Mouse (Mus musculus): ENCODE data around the gene Pomc. TPM values are rescaled to one million over a fixed set of nuclear protein-coding genes. Genes with fewer than 3 reads are reported as not detected.
"Not testable (repeated sequence)": the region's sequence is repeated elsewhere in the genome, so short reads cannot be mapped to it uniquely, and the experiment has no call there.

Pomc gene
- polyA plus RNA-seq, 1 experiment from 2014 or later = 2.6 TPM

DNA sequence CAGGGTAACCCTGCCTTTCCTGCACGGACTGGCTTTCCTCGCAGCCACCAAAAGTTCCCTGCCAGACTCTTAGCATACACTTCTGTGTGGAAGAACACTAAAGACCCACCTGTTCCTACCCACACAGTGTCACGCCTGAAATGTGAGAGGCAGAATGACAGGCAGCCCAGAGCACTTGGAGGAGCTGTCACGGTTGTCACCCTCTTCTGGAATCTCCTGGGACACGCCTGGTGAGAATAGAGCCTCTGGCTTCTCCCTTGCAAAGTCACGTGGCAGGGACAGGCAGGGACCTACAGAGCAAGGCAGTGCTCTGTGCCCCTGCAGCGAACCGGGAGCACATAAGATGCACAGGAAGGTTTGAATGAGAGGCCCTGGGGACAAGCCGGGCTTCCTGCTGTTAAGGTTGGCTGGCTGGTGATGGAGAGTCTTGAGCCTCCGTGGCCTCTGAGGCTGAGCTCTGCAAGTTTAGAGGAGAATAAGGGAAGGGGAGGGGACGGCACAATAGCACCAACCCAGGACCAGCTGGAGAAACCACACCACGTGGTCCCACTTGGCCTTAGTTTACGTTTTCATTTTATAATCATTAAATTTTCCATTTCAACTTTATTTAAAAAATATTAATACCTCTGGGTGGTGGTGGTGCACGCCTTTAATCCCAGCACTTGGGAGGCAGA is 36.9 kb upstream of the Pomc start:
- ATAC-seq (replicated peaks; ENCODE audit: insufficient number of reproducible peaks, low FRiP score, low TSS enrichment) = 0 out of 2 replicates have a peak, but pooled peaks have one; percentile 26
- H3K27me3 ChIP-seq (ENCODE audit: control insufficient read depth, insufficient read depth, low read length) = no peaks in the 10 kb centered on the region
- H3K4me3 ChIP-seq (ENCODE audit: low read depth, low read length) = no peak overlapping the region
- no peak overlapping the region; the same call in 1 of the 2 replicates for H3K9ac ChIP-seq (ENCODE audit: low read depth, low read length)
- no peak overlapping the region for H3K27ac ChIP-seq (ENCODE audit: low read depth, low read length)
- 19% methylated on average over 14 of the region's 14 CpGs for WGBS (ENCODE audit: insufficient replicate concordance)
- H3K4me2 ChIP-seq = 0 out of 2 replicates have a peak overlapping the region, but pooled peaks have one; percentile 4
- H3K4me1 ChIP-seq (ENCODE audit: control insufficient read depth, insufficient read depth, low read length) = peaks cover 13% of the 10 kb centered on the region; the same call in 1 of the 2 replicates
- H3K36me3 ChIP-seq (ENCODE audit: control insufficient read depth, insufficient read depth, low read length) = no peaks in the 10 kb centered on the region
- H3K9me3 ChIP-seq (replicated peaks; ENCODE audit: control insufficient read depth, low read length) = no peaks in the 10 kb centered on the region

DNA sequence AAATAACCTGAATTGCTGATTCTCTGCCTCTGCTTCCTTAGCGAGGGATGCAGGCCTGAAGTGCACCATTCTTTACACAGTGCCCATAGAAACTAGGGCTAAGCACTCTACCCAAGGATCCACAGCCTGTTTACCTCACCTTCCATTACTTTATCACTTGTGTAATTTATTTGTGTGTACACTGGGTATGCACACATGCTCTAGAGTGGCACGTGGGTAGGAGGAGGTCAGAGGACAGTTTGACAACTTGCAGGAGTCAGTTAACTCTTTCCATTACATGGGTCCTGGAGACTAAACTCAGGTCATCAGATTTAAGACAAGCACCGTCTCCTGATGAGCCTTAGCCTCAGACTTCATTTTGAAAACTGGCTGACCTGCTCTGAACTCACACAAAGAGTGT is 36.2 kb upstream of the Pomc start:
- Histone ChIP-seq H3K4me3 (ENCODE audit: low read depth, low read length) (no peak overlapping the region), H3K27me3 (ENCODE audit: control insufficient read depth, insufficient read depth, low read length) (no peaks in the 10 kb centered on the region), H3K27ac (ENCODE audit: low read depth, low read length) (no peak overlapping the region), H3K9ac (ENCODE audit: low read depth, low read length) (no peak overlapping the region), H3K36me3 (ENCODE audit: control insufficient read depth, insufficient read depth, low read length) (no peaks in the 10 kb centered on the region), H3K4me1 (ENCODE audit: control insufficient read depth, insufficient read depth, low read length) (peaks cover 13% of the 10 kb centered on the region; the same call in 1 of the 2 replicates), H3K4me2 (no peak overlapping the region), H3K9me3 (replicated peaks; ENCODE audit: control insufficient read depth, low read length) (no peaks in the 10 kb centered on the region)
- no peak for ATAC-seq (replicated peaks; ENCODE audit: insufficient number of reproducible peaks, low FRiP score, low TSS enrichment)
- 55% methylated on average over 3 of the region's 3 CpGs for WGBS (ENCODE audit: insufficient replicate concordance)

DNA sequence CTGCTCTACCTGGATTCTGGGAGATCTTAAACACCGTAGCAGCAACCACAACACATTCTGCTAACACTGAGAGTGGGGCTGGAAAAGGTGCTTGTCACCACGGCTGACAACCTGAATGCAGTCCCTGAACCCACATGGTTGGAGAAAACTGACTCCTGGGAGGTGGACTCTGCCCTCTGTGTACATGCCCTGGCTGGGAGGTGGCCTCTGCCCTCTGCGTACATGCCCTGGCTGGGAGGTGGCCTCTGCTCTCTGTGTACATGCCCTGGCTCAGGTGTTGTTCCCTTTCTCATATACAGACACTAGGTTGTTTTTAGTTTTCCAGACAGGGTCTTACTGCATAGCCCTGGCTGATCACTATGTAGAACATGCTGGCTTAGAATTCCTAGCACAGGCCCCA is 35.3 kb upstream of the Pomc start:
- no peak for ATAC-seq (replicated peaks; ENCODE audit: insufficient number of reproducible peaks, low FRiP score, low TSS enrichment)
- Histone ChIP-seq H3K4me3 (ENCODE audit: low read depth, low read length) (no peak overlapping the region), H3K9ac (ENCODE audit: low read depth, low read length) (no peak overlapping the region), H3K27ac (ENCODE audit: low read depth, low read length) (no peak overlapping the region), H3K4me1 (ENCODE audit: control insufficient read depth, insufficient read depth, low read length) (peaks cover 13% of the 10 kb centered on the region; the same call in 1 of the 2 replicates), H3K27me3 (ENCODE audit: control insufficient read depth, insufficient read depth, low read length) (no peaks in the 10 kb centered on the region), H3K36me3 (ENCODE audit: control insufficient read depth, insufficient read depth, low read length) (no peaks in the 10 kb centered on the region), H3K9me3 (replicated peaks; ENCODE audit: control insufficient read depth, low read length) (no peaks in the 10 kb centered on the region), H3K4me2 (no peak overlapping the region)
- WGBS (ENCODE audit: insufficient replicate concordance) = 73% methylated on average over 3 of the region's 3 CpGs

DNA sequence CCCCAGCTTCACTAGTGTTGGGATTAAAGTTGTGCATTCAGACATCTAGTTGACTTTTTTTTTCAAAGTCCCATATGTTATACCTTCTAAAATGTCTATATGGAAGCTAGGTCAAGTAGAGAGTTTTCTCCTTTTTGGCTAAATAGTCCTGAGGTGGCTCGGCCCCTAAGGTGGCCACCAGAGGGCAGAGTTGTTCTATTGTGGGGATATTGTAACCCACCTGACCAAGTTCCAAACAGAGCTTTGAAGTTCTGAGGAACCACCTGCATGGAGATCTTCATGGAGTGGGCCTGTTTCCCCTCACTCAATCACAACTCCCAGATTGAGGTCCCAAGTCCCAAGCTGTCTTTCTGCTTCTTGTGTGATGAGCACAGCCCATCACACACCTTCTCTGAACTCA is 28.6 kb upstream of the Pomc start:
- no peaks in the 10 kb centered on the region for H3K27me3 ChIP-seq (ENCODE audit: control insufficient read depth, insufficient read depth, low read length)
- H3K27ac ChIP-seq (ENCODE audit: low read depth, low read length) = no peak overlapping the region
- 0 out of 2 replicates have a peak, but pooled peaks cover 4% of the 10 kb centered on the region for H3K4me1 ChIP-seq (ENCODE audit: control insufficient read depth, insufficient read depth, low read length)
- no peak overlapping the region for H3K4me2 ChIP-seq
- H3K4me3 ChIP-seq (ENCODE audit: low read depth, low read length) = no peak overlapping the region
- no peak overlapping the region for H3K9ac ChIP-seq (ENCODE audit: low read depth, low read length)
- H3K36me3 ChIP-seq (ENCODE audit: control insufficient read depth, insufficient read depth, low read length) = no peaks in the 10 kb centered on the region
- H3K9me3 ChIP-seq (replicated peaks; ENCODE audit: control insufficient read depth, low read length) = no peaks in the 10 kb centered on the region
- WGBS (ENCODE audit: insufficient replicate concordance) = 0% methylated on average over 1 of the region's 1 CpGs
- no peak for ATAC-seq (replicated peaks; ENCODE audit: insufficient number of reproducible peaks, low FRiP score, low TSS enrichment)

DNA sequence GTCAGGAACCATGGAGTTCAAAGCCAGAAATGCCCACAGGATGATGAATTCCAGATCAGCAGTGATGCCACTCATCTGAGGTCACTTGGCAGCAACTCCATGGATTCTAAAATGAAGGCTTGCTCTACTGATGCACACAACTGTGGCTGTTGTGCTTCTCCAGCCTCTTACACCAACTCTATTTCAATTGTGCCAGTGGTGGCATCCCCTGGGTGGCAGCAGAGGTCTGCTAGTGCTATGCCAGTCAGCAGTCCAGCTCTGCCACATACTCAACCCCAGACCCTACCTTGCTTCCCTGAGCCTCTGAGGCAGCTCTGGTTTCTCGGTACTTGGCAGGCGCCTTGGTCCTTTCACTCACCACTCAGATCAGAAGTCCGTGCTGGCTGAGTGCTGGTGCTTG is 25.9 kb upstream of the Pomc start:
- no peak for ATAC-seq (replicated peaks; ENCODE audit: insufficient number of reproducible peaks, low FRiP score, low TSS enrichment)
- Histone ChIP-seq H3K27me3 (ENCODE audit: control insufficient read depth, insufficient read depth, low read length) (no peaks in the 10 kb centered on the region), H3K4me3 (ENCODE audit: low read depth, low read length) (no peak overlapping the region), H3K9me3 (replicated peaks; ENCODE audit: control insufficient read depth, low read length) (no peaks in the 10 kb centered on the region), H3K27ac (ENCODE audit: low read depth, low read length) (no peak overlapping the region), H3K36me3 (ENCODE audit: control insufficient read depth, insufficient read depth, low read length) (no peaks in the 10 kb centered on the region), H3K9ac (ENCODE audit: low read depth, low read length) (no peak overlapping the region), H3K4me2 (no peak overlapping the region), H3K4me1 (ENCODE audit: control insufficient read depth, insufficient read depth, low read length) (no peaks in the 10 kb centered on the region)
- 38% methylated on average over 3 of the region's 3 CpGs for WGBS (ENCODE audit: insufficient replicate concordance)

DNA sequence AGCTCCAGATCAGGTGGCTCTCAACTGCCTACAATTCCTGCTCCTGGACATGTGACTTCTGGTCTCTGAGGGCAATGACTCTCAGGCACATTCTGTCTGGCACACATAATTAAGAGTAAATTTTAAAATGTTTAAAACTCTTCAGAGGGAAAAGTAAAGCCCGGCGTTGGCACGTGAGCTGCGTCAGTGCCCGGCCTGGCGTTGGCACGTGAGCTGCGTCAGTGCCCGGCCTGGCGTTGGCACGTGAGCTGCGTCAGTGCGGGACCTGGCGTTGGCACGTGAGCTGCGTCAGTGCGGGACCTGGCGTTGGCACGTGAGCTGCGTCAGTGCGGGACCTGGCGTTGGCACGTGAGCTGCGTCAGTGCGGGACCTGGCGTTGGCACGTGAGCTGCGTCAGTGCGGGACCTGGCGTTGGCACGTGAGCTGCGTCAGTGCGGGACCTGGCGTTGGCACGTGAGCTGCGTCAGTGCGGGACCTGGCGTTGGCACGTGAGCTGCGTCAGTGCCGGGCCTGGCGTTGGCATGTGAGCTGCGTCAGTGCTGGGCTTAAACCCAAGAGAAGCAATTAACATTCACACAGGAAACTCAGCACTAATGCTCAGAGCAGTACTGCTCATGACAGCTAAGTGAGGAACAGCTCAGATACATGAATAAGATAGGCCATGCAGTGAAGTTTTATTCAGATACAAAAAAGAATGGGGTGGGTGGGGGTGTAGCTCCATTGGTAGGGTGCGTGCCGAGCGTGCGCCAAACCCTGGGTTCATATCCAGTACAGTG is 24.5 kb upstream of the Pomc start:
- not testable (repeated sequence) for ATAC-seq (replicated peaks; ENCODE audit: insufficient number of reproducible peaks, low FRiP score, low TSS enrichment); H3K36me3 ChIP-seq (ENCODE audit: control insufficient read depth, insufficient read depth, low read length); H3K27ac ChIP-seq (ENCODE audit: low read depth, low read length); H3K27me3 ChIP-seq (ENCODE audit: control insufficient read depth, insufficient read depth, low read length); H3K9ac ChIP-seq (ENCODE audit: low read depth, low read length); H3K9me3 ChIP-seq (replicated peaks; ENCODE audit: control insufficient read depth, low read length); H3K4me3 ChIP-seq (ENCODE audit: low read depth, low read length); H3K4me1 ChIP-seq (ENCODE audit: control insufficient read depth, insufficient read depth, low read length); H3K4me2 ChIP-seq
- WGBS (ENCODE audit: insufficient replicate concordance) = 88% methylated on average over 32 of the region's 47 CpGs

DNA sequence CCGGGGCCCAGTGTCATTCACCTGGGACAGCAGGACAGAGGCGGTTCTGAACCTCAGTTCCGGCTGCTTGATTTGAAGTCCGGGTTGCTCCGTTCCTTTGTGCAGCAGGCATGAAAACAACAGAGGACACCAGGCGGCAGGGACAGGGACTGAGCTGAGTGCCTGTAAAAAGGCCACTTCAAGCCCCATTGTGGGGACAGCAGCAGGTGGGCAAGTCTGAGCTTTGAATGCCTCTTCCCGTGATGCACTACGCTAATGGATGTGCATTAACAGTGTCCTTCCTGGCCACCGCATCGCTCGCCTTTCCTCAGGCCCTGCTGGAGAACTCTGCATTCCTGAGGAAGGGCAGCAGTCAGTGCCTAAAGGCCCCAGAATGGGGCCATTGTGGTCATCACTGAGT is 12.7 kb upstream of the Pomc start:
- Histone ChIP-seq H3K4me2 (no peak overlapping the region), H3K4me3 (ENCODE audit: low read depth, low read length) (no peak overlapping the region), H3K9ac (ENCODE audit: low read depth, low read length) (no peak overlapping the region), H3K27ac (ENCODE audit: low read depth, low read length) (no peak overlapping the region), H3K4me1 (ENCODE audit: control insufficient read depth, insufficient read depth, low read length) (no peaks in the 10 kb centered on the region), H3K9me3 (replicated peaks; ENCODE audit: control insufficient read depth, low read length) (no peaks in the 10 kb centered on the region), H3K36me3 (ENCODE audit: control insufficient read depth, insufficient read depth, low read length) (no peaks in the 10 kb centered on the region), H3K27me3 (ENCODE audit: control insufficient read depth, insufficient read depth, low read length) (0 out of 2 replicates have a peak, but pooled peaks cover 4% of the 10 kb centered on the region)
- WGBS (ENCODE audit: insufficient replicate concordance) = 42% methylated on average over 11 of the region's 11 CpGs
- no peak for ATAC-seq (replicated peaks; ENCODE audit: insufficient number of reproducible peaks, low FRiP score, low TSS enrichment)

DNA sequence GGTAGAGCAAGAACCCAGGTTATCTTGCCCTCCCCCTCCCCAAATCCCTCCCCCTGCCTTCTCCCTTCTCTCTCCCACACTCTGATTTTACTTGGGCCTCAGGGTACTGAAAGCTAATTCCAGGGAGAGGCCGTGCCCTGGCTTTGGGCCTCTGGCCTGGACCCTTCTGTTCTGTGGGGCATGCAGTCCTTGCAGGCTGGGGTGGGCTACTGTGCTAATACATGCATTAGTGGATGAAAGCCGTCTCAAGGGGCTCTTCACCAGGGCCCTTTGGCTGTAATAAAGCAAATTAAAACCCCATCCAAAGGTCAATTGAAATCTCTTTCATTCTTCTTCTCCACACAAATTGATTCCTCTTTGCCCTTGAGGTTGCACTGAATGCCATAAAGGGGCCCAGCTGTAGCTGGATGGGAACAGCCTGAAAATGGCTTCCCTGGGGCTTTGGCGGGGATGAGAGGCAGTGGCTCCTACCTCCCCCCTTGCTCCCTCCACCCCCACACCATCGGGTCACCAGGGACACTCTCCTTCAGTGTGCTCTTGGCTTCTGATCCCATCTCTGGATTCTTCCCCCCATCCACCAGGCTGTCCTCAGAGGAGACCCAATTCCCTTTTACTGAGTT is 10.2 kb upstream of the Pomc start:
- no peaks in the 10 kb centered on the region for H3K4me1 ChIP-seq (ENCODE audit: control insufficient read depth, insufficient read depth, low read length)
- H3K27me3 ChIP-seq (ENCODE audit: control insufficient read depth, insufficient read depth, low read length) = 0 out of 2 replicates have a peak, but pooled peaks cover 4% of the 10 kb centered on the region
- no peak overlapping the region for H3K4me2 ChIP-seq
- WGBS (ENCODE audit: insufficient replicate concordance) = 55% methylated on average over 4 of the region's 4 CpGs
- no peak overlapping the region for H3K27ac ChIP-seq (ENCODE audit: low read depth, low read length)
- no peaks in the 10 kb centered on the region for H3K9me3 ChIP-seq (replicated peaks; ENCODE audit: control insufficient read depth, low read length)
- no peak overlapping the region for H3K9ac ChIP-seq (ENCODE audit: low read depth, low read length)
- H3K4me3 ChIP-seq (ENCODE audit: low read depth, low read length) = no peak overlapping the region
- H3K36me3 ChIP-seq (ENCODE audit: control insufficient read depth, insufficient read depth, low read length) = no peaks in the 10 kb centered on the region
- no peak for ATAC-seq (replicated peaks; ENCODE audit: insufficient number of reproducible peaks, low FRiP score, low TSS enrichment)
